Mouse (Mus musculus): ENCODE data around the gene 4931428L18Rik.
"Not testable (repeated sequence)": the region's sequence is repeated elsewhere in the genome, so short reads cannot be mapped to it uniquely, and the experiment has no call there.

Gene 4931428L18Rik

GRCm38 (mm10) chr1:31058861-31059351 is 163.6 kb downstream of the 4931428L18Rik start:
- no peak for DNase-seq (ENCODE audit: low read depth, low spot score)

GRCm38 (mm10) chr1:31058196-31058595 is 164.3 kb downstream of the 4931428L18Rik start:
- no peak for DNase-seq (ENCODE audit: low read depth, low spot score)

GRCm38 (mm10) chr1:31051370-31051921 is 171.0 kb downstream of the 4931428L18Rik start:
- DNase-seq (ENCODE audit: low read depth, low spot score), result no peak

GRCm38 (mm10) chr1:31049954-31050652 is 172.4 kb downstream of the 4931428L18Rik start:
- no peak for DNase-seq (ENCODE audit: low read depth, low spot score)

DNA sequence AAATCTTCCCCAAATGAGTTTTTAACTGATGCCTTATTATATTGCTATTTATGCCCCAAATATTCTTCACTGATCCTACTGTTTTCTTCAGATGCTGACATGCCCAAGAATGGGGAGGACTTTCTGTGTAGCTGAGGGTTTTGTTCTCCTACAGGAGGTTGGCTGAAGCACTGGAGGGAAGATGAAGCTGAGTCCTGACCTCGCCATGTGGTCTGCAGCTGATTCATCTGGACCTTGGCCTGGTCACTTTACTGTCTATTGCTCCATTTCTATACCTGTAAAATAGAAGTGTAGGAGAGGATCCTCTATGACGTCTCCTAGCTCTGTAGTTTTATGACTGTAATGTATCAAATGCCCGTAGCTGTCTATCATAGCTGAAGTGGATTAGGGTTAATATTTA is 179.3 kb downstream of the 4931428L18Rik start:
- DNase-seq (ENCODE audit: low read depth, low spot score), result no peak

GRCm38 (mm10) chr1:31042793-31043192 is 179.7 kb downstream of the 4931428L18Rik start:
- DNase-seq (ENCODE audit: low read depth, low spot score), result no peak

- no peak for DNase-seq (ENCODE audit: low read depth, low spot score)
These were observed 188.5 kb downstream of the 4931428L18Rik start for GRCm38 (mm10) chr1:31033851-31034534.

- no peak for DNase-seq (ENCODE audit: low read depth, low spot score)
These were observed 190.1 kb downstream of the 4931428L18Rik start for GRCm38 (mm10) chr1:31032351-31032750.

DNA sequence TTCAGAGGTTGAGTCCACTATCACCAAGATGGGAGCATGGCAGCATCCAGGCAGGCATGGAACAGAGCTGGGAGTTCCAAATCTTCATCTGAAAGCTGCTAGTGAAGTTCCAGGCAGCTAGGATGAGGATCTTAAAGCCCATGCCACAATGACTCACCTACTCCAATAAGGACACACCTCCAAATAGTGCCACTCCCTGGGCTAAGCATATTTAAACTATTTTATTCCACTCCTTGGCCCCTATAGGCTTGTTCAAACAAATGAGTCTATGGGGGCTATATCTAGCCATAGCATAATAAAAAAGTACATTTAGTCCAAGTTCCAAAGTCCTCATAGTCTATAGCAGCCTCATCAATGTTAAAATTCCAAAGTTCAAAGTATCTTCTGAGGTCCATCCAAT is 199.3 kb downstream of the 4931428L18Rik start:
- DNase-seq (ENCODE audit: low read depth, low spot score), result no peak

DNA sequence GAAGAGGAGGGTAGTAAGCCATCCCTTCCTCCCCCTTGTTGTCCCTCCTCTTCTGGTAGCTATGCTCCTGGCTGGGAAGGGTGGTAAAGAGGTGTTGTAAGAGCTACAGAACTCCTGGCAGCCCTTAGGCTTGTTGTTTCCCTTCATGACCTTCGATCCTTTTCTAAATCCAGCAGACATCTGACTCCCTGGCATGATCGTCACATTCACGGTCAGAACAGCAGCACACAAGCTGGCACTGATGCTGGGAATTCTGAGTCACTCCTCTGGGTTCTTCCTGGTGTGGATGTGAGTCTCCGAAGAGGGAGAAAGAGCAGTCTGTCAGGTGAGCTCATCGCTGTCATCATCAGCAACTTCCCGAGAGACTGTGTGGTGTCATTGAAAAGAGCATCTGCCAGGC is 203.2 kb downstream of the 4931428L18Rik start:
- no peak for DNase-seq (ENCODE audit: low read depth, low spot score)

- DNase-seq (ENCODE audit: low read depth, low spot score), result no peak
These were observed 205.1 kb downstream of the 4931428L18Rik start for GRCm38 (mm10) chr1:31017377-31017776.

GRCm38 (mm10) chr1:31016068-31016467 is 206.4 kb downstream of the 4931428L18Rik start:
- DNase-seq (ENCODE audit: low read depth, low spot score), result no peak

DNA sequence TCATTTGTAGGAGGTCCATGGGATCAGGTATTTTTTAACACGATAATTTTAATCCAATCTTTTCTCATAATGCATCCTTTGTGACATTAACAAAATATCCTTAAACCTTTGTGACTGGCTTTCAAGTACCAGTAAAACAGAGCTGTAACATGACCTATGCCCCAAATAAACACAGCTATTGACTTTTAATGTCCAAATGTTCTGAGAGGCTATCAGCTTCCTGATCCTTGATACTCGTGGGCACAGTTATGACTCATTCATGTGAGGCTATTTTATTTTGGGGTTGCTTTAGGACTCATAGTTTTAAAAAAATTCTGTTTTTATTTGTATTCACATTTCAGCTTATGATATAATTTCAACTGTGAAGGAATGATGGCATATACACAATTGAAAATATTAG is 207.2 kb downstream of the 4931428L18Rik start:
- no peak for DNase-seq (ENCODE audit: low read depth, low spot score)

DNA sequence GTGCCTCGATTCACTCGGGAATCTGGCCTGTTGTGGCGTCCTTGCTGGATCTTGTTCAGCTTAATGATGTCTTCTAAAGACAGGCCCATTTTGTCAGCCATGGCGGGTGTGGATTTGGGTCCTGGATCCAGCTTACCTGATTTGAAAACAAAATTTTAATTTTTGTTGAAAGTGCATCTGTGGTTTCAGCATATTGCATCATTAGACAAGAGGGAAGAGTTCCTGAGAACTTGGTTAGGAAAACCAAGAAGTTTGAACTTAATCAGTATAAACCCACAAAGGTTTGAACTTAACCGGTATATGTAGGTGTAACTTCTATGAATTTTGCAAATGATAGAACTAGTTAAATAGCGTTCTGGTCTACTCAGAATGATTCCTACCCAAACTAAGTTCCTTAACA is 244.6 kb downstream of the 4931428L18Rik start, which contains the start of gene AC153137.1:
TSS of gene AC153137.1 (minus strand) at position 101 of the 400 bp plus-strand sequence.
- not testable (repeated sequence) for DNase-seq (ENCODE audit: low read depth, low spot score)

- not testable (repeated sequence) for DNase-seq (ENCODE audit: low read depth, low spot score)
These were observed 245.2 kb downstream of the 4931428L18Rik start for GRCm38 (mm10) chr1:30977239-30977638.

GRCm38 (mm10) chr1:30951795-30952194 is 270.7 kb downstream of the 4931428L18Rik start:
- no peak for DNase-seq (ENCODE audit: low read depth, low spot score)

DNA sequence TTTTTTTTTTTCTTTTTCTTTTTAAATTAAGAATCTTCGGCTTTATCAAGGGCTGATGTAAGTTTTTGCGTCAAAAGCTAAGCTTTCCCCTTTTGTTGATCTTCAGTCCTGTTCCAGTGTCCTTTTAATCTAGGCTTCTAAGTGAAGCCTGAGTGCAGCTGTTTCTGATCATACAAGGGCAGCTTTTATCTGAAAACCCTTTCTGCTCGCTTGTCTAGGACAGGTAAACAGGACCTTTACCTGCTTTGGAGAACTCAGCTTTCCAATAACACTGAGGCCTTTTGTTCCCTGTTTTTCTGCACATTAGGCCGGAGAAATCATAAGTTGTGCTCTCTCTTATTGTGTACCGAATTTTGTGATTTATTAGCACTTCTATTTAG is 272.0 kb downstream of the 4931428L18Rik start:
- no peak for DNase-seq (ENCODE audit: low read depth, low spot score)

DNA sequence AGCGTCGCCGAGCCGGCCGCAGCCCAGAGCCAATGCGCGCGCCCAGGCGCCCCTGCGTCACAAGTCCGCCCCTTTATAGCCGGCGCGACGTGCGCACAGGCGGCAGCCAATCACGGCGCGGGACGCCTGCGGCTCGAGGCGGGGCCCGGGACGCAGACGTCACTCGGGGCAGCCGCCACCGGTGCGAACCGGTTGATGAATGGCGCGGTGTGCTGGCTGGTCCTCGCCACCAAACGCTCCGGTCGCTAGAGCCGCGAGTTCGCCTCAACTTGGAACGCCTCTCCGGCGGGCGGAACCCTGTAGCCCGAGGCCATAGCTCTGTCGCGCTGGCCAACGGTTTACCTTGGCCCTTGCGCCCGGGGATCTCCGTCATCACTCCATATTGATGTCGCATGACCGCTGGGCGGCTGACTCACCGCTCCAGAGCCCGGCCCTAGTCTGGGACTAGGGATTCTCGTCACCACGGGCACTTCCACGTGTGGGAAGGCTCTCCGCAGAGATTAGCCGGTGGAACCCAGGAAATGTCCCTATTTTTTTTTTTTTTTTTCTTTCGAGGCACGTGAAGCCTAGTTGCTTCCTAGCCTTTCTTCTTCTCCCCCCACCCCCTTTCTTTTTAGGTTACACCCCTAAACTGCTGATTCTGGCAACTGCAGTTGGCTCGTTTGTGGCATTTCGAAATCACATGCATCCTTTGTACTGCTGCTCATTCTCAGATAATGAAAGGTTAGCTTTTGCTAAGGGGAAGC is 272.6 kb downstream of the 4931428L18Rik start:
- peak; percentile 100 for DNase-seq (ENCODE audit: low read depth, low spot score)

DNA sequence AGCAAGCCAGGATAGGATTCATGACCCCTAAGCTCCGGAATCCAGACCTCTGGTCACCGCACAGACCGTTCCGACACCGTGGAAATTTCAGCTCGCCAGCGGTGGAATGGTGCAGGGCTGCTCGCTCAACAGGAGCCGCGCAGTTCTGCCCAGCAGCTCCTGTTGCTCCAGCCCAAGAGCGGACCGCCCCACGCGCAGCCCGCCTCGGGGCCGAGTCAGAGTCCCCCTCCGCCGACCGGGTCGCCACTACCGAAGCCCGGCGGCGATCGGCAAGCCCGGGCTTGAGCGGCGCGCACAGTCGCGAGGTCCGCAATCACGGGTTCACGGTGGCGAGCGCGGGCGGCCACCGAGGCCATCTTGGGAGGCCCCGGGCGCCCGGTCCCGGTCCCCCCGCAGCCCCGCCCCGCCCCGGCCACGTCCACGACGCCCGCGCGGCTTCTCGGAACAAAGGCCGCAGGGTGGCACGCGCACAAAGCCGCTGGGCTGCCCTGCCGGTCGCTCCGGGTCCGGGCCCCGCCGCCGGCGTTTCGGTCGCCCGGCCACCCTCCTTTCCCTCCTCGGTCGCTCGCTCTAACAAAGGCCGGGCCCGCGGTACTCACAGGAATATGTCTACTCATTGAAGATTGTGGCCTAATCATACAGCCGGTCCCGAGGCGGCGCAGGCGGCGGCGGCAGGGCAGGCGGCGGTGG is 273.4 kb downstream of the 4931428L18Rik start:
- DNase-seq (ENCODE audit: low read depth, low spot score), result peak; percentile 61

DNA sequence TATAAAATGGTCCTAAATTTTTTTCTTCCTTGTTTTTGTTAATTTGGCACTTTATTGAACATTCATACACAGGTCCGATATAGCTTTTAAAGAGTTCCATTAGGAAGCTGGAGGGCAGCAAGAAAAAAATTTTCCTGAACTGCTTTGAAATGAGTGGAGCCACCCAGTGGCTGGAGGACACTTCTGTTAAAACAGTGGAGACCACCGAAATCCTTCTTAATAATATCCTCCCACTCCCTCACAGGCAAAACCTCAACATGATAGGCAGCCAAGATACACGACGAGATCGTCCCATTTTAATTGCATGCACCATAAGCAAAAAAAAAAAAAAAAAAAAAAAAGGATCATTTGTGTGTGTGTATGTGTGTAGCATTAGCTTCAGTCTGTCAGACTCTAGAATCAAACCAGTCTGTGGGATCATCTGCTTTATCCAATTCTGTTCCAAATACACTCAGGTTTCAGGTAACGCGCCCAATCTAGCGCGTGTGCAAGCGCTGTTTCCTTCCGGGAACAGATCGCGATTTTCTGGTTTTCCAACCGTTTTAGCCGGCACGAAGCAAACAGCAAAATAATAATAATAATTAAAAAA is 274.0 kb downstream of the 4931428L18Rik start:
- peak; percentile 72 for DNase-seq (ENCODE audit: low read depth, low spot score)
